Comparison of ENCODE assay signal across 21 mouse cellular contexts in the genomic region with DNA sequence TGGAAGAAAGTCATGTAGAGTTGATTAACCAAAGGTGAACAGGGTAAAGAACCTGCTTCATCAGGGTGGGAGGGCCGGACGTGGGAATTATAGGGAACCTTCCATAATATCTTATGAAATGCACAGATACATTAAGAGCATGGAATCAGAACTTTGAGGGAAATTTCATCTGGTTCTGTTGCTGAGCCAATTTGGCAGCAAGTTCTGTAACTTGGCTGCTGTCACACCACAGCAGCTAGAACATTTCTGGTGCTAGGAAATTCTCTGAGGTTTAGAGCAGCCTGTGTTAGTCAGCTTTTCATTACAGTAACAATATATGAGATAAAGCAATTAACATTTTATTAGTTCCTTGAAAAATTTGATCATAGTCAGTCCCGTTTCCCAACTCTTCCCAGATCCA. TPM values are rescaled to one million over a fixed set of nuclear protein-coding genes. Genes with fewer than 3 reads are reported as not detected.
DNase-seq lines count a peak whose midpoint lies in the region; ATAC-seq and TF ChIP-seq lines count a peak whose summit lies in the region.
"Had no signal": no experiment of that assay in that cellular context is flagged by ENCODE, and none has a peak within 500 bp of the region (broad histone marks: within the 10 kb centered on the region; RNA-seq: fewer than 3 reads in every experiment).

No protein-coding gene starts in this region.

- H3K27me3 ChIP-seq in forebrain, postnatal 0 days (ENCODE audit: insufficient read depth, low read length) = no peaks in the 10 kb centered on the region
- H3K27me3 ChIP-seq in forebrain, embryonic 15.5 days = no peaks in the 10 kb centered on the region
- H3K27me3 ChIP-seq: heart, embryonic 15.5 days; hindbrain, embryonic 13.5 days; limb, embryonic 13.5 days; midbrain, embryonic 13.5 days had no signal

- no peak for TF ChIP-seq CTCF in forebrain, postnatal 0 days (IDR thresholded peaks at IDR 0.05; ENCODE audit: low read depth)

- WGBS in forebrain, postnatal 0 days = 75% methylated on average over 3 of the region's 3 CpGs
- WGBS in forebrain, embryonic 15.5 days = 86% methylated on average over 3 of the region's 3 CpGs

- no peaks in the 10 kb centered on the region for H3K36me3 ChIP-seq in forebrain, postnatal 0 days (ENCODE audit: insufficient read depth)
- H3K36me3 ChIP-seq in forebrain, embryonic 15.5 days = no peaks in the 10 kb centered on the region
- H3K36me3 ChIP-seq: heart, embryonic 15.5 days; hindbrain, embryonic 13.5 days; limb, embryonic 13.5 days; midbrain, embryonic 13.5 days had no signal

- H3K4me3 ChIP-seq in forebrain, postnatal 0 days (ENCODE audit: low read depth, low read length) = no peak overlapping the region
- H3K4me3 ChIP-seq in forebrain, embryonic 15.5 days = no peak overlapping the region
- H3K4me3 ChIP-seq: heart, embryonic 15.5 days; hindbrain, embryonic 13.5 days; limb, embryonic 13.5 days; midbrain, embryonic 13.5 days; myocyte had no signal

- ATAC-seq in forebrain, postnatal 0 days = peak; percentile 61
- ATAC-seq in forebrain, embryonic 15.5 days (replicated peaks) = no peak
- ATAC-seq: intestine, embryonic 16.5 days; midbrain, embryonic 13.5 days had no signal

- H3K4me1 ChIP-seq in forebrain, postnatal 0 days (ENCODE audit: insufficient read depth) = no peaks in the 10 kb centered on the region
- H3K4me1 ChIP-seq in forebrain, embryonic 15.5 days = no peaks in the 10 kb centered on the region
- H3K4me1 ChIP-seq: heart, embryonic 15.5 days; hindbrain, embryonic 13.5 days; limb, embryonic 13.5 days; midbrain, embryonic 13.5 days had no signal

- no peak overlapping the region for H3K4me2 ChIP-seq in forebrain, postnatal 0 days (ENCODE audit: low read depth)
- H3K4me2 ChIP-seq in forebrain, embryonic 15.5 days (replicated peaks) = no peak overlapping the region
- H3K4me2 ChIP-seq: heart, embryonic 15.5 days; hindbrain, embryonic 13.5 days; limb, embryonic 13.5 days; midbrain, embryonic 13.5 days had no signal

- H3K9ac ChIP-seq in forebrain, postnatal 0 days = no peak overlapping the region
- H3K9ac ChIP-seq in forebrain, embryonic 15.5 days (replicated peaks) = no peak overlapping the region
- H3K9ac ChIP-seq: heart, embryonic 15.5 days; hindbrain, embryonic 13.5 days; limb, embryonic 13.5 days; midbrain, embryonic 13.5 days had no signal

- H3K9me3 ChIP-seq in forebrain, postnatal 0 days (ENCODE audit: low read length) = no peaks in the 10 kb centered on the region
- H3K9me3 ChIP-seq in forebrain, embryonic 15.5 days = no peaks in the 10 kb centered on the region
- H3K9me3 ChIP-seq: heart, embryonic 15.5 days; hindbrain, embryonic 13.5 days; limb, embryonic 13.5 days; midbrain, embryonic 13.5 days had no signal

- DNase-seq in forebrain, postnatal 0 days = peak; percentile 42
- DNase-seq in layer of hippocampus, adult 11-12 months (ENCODE audit: low spot score) = peak; percentile 33
- DNase-seq in layer of hippocampus, adult 9-10 months (ENCODE audit: low spot score) = no peak
- DNase-seq in Muller cell, postnatal 12 days (ENCODE audit: inconsistent ontology term) = peak; percentile 35
- peak; percentile 20 to 24 for DNase-seq in layer of hippocampus, postnatal 36 days
- no peak for DNase-seq in urinary bladder, postnatal 36 days (ENCODE audit: low spot score in 2 of 2)
- DNase-seq in cerebellum, adult 9-10 months = no peak
- DNase-seq: cerebellum, adult 11-12 months; heart, adult 11 months; kidney, postnatal 14 days; lung, adult 18-20 months had no signal

- no peak overlapping the region for H3K27ac ChIP-seq in forebrain, postnatal 0 days (ENCODE audit: low read depth, low read length)
- no peak overlapping the region for H3K27ac ChIP-seq in forebrain, embryonic 15.5 days (replicated peaks)
- H3K27ac ChIP-seq: heart, embryonic 15.5 days; hindbrain, embryonic 13.5 days; limb, embryonic 13.5 days; midbrain, embryonic 13.5 days had no signal

RNA-seq across cellular contexts. Expression of gene Daw1, which starts 6.6 kb away (rescaled TPM):
- 2.0 and 2.5 TPM in 2 replicates for total RNA-seq in forebrain, postnatal 0 days (2014; rRNA removed)
- 0.93 and 1.6 TPM in 2 replicates for polyA plus RNA-seq in forebrain, postnatal 0 days (2015; fragmentation: Nextera tagmentation; extraction: Ambion mirVana)
- 0.36 and 1.2 TPM in 2 replicates for polyA plus RNA-seq in forebrain, embryonic 15.5 days (2015; fragmentation: Nextera tagmentation; extraction: Ambion mirVana)
- total RNA-seq in layer of hippocampus, postnatal 36 days (2021) = under 1 TPM; 0.45 to 0.48 TPM
- total RNA-seq: neutrophil, adult 5-6 weeks had no signal
- polyA plus RNA-seq: intestine, embryonic 16.5 days; myocyte had no signal

RNA-seq across cellular contexts. Expression of gene Ccl20, which starts 36.4 kb away (rescaled TPM):
- not detected in 2 replicates for total RNA-seq in forebrain, postnatal 0 days (2014; rRNA removed)
- 0.21 TPM in 1 of 2 replicates, not detected in the other for polyA plus RNA-seq in forebrain, postnatal 0 days (2015; fragmentation: Nextera tagmentation; extraction: Ambion mirVana)
- not detected in 2 replicates for polyA plus RNA-seq in forebrain, embryonic 15.5 days (2015; fragmentation: Nextera tagmentation; extraction: Ambion mirVana)
- total RNA-seq in layer of hippocampus, postnatal 36 days (2021) = not detected
- total RNA-seq: neutrophil, adult 5-6 weeks had no signal
- polyA plus RNA-seq: cortical plate, adult 2 months; heart, embryonic 15.5 days; hindbrain, embryonic 13.5 days; limb, embryonic 13.5 days; midbrain, embryonic 13.5 days; myocyte; urinary bladder, adult 2 months had no signal

Comparison
In these comparisons a context has a peak if more than half of its experiments do, and no peak if none do; other contexts are left out.
1. DNase-seq: peak in forebrain, postnatal 0 days (single experiment), layer of hippocampus, adult 11-12 months (single experiment), Muller cell, postnatal 12 days (single experiment) and layer of hippocampus, postnatal 36 days (2 of 2); none in layer of hippocampus, adult 9-10 months (single experiment), urinary bladder, postnatal 36 days (0 of 2) and cerebellum, adult 9-10 months (single experiment).